Mouse (Mus musculus): ENCODE results near the gene Gcsam. TPM values are rescaled to one million over a fixed set of nuclear protein-coding genes. Genes with fewer than 3 reads are reported as not detected.

Gene Gcsam
- polyA plus RNA-seq, 1 experiment from 2014 or later, result not detected

Other genes starting within 250 kb of the Gcsam start
- 27.3 and 33.3 TPM in 2 replicates for gene Cd200, start 201.3 kb upstream of the Gcsam start, polyA plus RNA-seq (2014; fragmentation: Nextera tagmentation; extraction: Ambion mirVana)
- gene Gm609, start 117.4 kb upstream of the Gcsam start, polyA plus RNA-seq (2014; fragmentation: Nextera tagmentation; extraction: Ambion mirVana), result not detected in 2 replicates
- gene Gm17783, start 78.3 kb upstream of the Gcsam start, polyA plus RNA-seq (2014; fragmentation: Nextera tagmentation; extraction: Ambion mirVana), result not detected in 2 replicates
- not detected in 2 replicates for gene Slc9c1, start 75.1 kb upstream of the Gcsam start, polyA plus RNA-seq (2014; fragmentation: Nextera tagmentation; extraction: Ambion mirVana)
- 0.20 TPM in 1 of 2 replicates, not detected in the other for gene BC016579, start 43.7 kb downstream of the Gcsam start, polyA plus RNA-seq (2014; fragmentation: Nextera tagmentation; extraction: Ambion mirVana)
- gene Tmprss7, start 83.3 kb downstream of the Gcsam start, polyA plus RNA-seq (2014; fragmentation: Nextera tagmentation; extraction: Ambion mirVana), result 0.27 and 0.52 TPM in 2 replicates
- gene Tagln3, start 114.2 kb downstream of the Gcsam start, polyA plus RNA-seq (2014; fragmentation: Nextera tagmentation; extraction: Ambion mirVana), result 212 and 237 TPM in 2 replicates
- gene Abhd10, start 132.6 kb downstream of the Gcsam start, polyA plus RNA-seq (2014; fragmentation: Nextera tagmentation; extraction: Ambion mirVana), result 36.2 and 39.0 TPM in 2 replicates